Mouse (Mus musculus): ENCODE measurements around the gene Ugt1a7c. TPM values are rescaled to one million over a fixed set of nuclear protein-coding genes. Genes with fewer than 3 reads are reported as not detected.

Ugt1a7c gene
- polyA plus RNA-seq, 1 experiment, result not detected

DNA sequence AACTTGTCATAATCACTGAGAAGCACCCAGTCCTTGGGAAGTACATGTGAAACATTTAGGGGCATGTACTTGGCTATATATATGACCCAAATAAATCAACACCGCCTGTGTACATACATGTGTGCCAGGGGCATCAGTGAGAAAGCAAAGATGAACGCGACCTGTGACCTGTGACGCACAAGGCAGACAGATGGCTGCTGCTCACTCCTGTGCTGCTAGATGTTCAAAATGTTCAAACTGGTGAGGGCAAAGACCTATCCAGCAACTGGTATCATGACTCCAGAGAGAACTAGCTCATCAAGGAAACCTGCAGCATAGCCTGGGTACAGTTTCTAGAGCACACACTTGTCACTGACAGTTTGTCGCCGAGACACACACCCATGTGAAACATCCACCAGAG is 172.6 kb downstream of the Ugt1a7c start:
- H3K27me3 ChIP-seq (ENCODE audit: control insufficient read depth, insufficient read depth, insufficient read length), result no peaks in the 10 kb centered on the region
- H3ac ChIP-seq (ENCODE audit: control insufficient read depth, insufficient read length, low read depth), result no peak overlapping the region
- peaks cover 64% of the 10 kb centered on the region for H3K79me2 ChIP-seq (ENCODE audit: control insufficient read depth, insufficient read depth)
- H3K36me3 ChIP-seq (ENCODE audit: control insufficient read depth, insufficient read depth), result peaks cover 92% of the 10 kb centered on the region
- no peak overlapping the region for H3K4me3 ChIP-seq (ENCODE audit: insufficient read depth, poor library complexity, severe bottlenecking)
- TF ChIP-seq CEBPB (IDR thresholded peaks at IDR 0.05; ENCODE audit: low read depth) (no peak), FOSL1 (IDR thresholded peaks at IDR 0.05; ENCODE audit: insufficient read depth, low read length, poor library complexity, severe bottlenecking) (no peak), USF1 (IDR thresholded peaks at IDR 0.05; ENCODE audit: low read depth) (no peak), CTCF (IDR thresholded peaks at IDR 0.05; ENCODE audit: control insufficient read depth, insufficient read depth, insufficient read length) (no peak), MYOD1 (IDR thresholded peaks at IDR 0.05; ENCODE audit: control insufficient read depth, insufficient read length, low read depth) (no peak), MYOG (IDR thresholded peaks at IDR 0.05; ENCODE audit: control insufficient read depth, extremely low read depth, insufficient read length) (no peak), MAX (IDR thresholded peaks at IDR 0.05) (no peak)
- peaks cover 9% of the 10 kb centered on the region for H3K79me3 ChIP-seq (ENCODE audit: low read depth)

DNA sequence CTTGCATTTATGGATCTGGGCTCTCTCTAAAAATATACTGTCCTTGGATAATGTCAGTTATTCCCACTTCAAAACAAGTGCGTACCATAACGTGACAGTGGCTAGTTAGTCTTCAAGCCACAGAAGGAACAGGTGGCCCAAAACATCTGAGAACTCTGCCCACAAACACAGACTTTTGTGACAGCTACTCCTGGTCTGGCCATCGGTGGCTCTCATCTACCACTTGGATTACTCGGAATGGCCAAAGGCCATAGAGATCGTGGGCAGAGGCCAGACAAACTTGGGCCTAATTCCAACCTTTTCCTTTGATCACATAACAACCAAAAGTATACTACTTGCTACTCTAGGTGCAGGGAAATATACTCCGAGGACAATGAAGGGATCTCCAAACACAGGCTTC is 173.2 kb downstream of the Ugt1a7c start:
- TF ChIP-seq MYOD1 (IDR thresholded peaks at IDR 0.05; ENCODE audit: control insufficient read depth, insufficient read length, low read depth), result no peak
- peaks cover 92% of the 10 kb centered on the region for H3K36me3 ChIP-seq (ENCODE audit: control insufficient read depth, insufficient read depth)
- H3K79me2 ChIP-seq (ENCODE audit: control insufficient read depth, insufficient read depth), result peaks cover 67% of the 10 kb centered on the region
- H3K27me3 ChIP-seq (ENCODE audit: control insufficient read depth, insufficient read depth, insufficient read length), result no peaks in the 10 kb centered on the region
- H3K79me3 ChIP-seq (ENCODE audit: low read depth), result peaks cover 14% of the 10 kb centered on the region
- H3K4me3 ChIP-seq (ENCODE audit: insufficient read depth, poor library complexity, severe bottlenecking), result no peak overlapping the region
- H3ac ChIP-seq (ENCODE audit: control insufficient read depth, insufficient read length, low read depth), result no peak overlapping the region

Other genes with a start within 250 kb of the Ugt1a7c start
- 20.4 TPM for gene Dgkd, start 241.8 kb upstream of the Ugt1a7c start, polyA plus RNA-seq (2012; fragmentation: generic; extraction: Trizol)
- 9.3 TPM for gene Usp40, start 86.5 kb upstream of the Ugt1a7c start, polyA plus RNA-seq (2012; fragmentation: generic; extraction: Trizol)
- gene Ugt1a10, start 39.7 kb upstream of the Ugt1a7c start, polyA plus RNA-seq (2012; fragmentation: generic; extraction: Trizol), result not detected
- gene Ugt1a9, start 24.3 kb upstream of the Ugt1a7c start, polyA plus RNA-seq (2012; fragmentation: generic; extraction: Trizol), result not detected
- gene Ugt1a8, start 7.2 kb upstream of the Ugt1a7c start, polyA plus RNA-seq (2012; fragmentation: generic; extraction: Trizol), result not detected
- gene Ugt1a6b, start 8.2 kb downstream of the Ugt1a7c start, polyA plus RNA-seq (2012; fragmentation: generic; extraction: Trizol), result not detected
- gene Ugt1a6a, start 39.7 kb downstream of the Ugt1a7c start, polyA plus RNA-seq (2012; fragmentation: generic; extraction: Trizol), result 1.3 TPM
- gene Ugt1a5, start 71.0 kb downstream of the Ugt1a7c start, polyA plus RNA-seq (2012; fragmentation: generic; extraction: Trizol), result not detected
- not detected for gene Ugt1a2, start 105.5 kb downstream of the Ugt1a7c start, polyA plus RNA-seq (2012; fragmentation: generic; extraction: Trizol)
- gene Dnajb3, start 110.7 kb downstream of the Ugt1a7c start, polyA plus RNA-seq (2012; fragmentation: generic; extraction: Trizol), result not detected
- not detected for gene Ugt1a1, start 116.9 kb downstream of the Ugt1a7c start, polyA plus RNA-seq (2012; fragmentation: generic; extraction: Trizol)
- 0.69 TPM for gene Mroh2a, start 131.9 kb downstream of the Ugt1a7c start, polyA plus RNA-seq (2012; fragmentation: generic; extraction: Trizol)
- gene Hjurp, start 182.6 kb downstream of the Ugt1a7c start, polyA plus RNA-seq (2012; fragmentation: generic; extraction: Trizol), result 54.4 TPM
- 0.02 TPM for gene Trpm8, start 182.6 kb downstream of the Ugt1a7c start, polyA plus RNA-seq (2012; fragmentation: generic; extraction: Trizol)

Measured in C2C12 (cell line).